Mouse (Mus musculus): ENCODE data around the gene Aldh3b3.

GRCm38 (mm10) chr19:3955033-3955432, 3.4 kb upstream of the Aldh3b3 start:
- TF ChIP-seq CTCF (IDR thresholded peaks at IDR 0.05; ENCODE audit: extremely low read depth, insufficient read depth, insufficient read length, insufficient replicate concordance) (no peak), POLR2A (IDR thresholded peaks at IDR 0.05; ENCODE audit: low read depth, low read length) (no peak)
